Mouse (Mus musculus) forebrain, embryonic 14.5 days (tissue): ENCODE data around the gene Atp1b3. TPM values are rescaled to one million over a fixed set of nuclear protein-coding genes. Genes with fewer than 3 reads are reported as not detected.

Experiments
- ATAC-seq: fragments of 200-750 bp; cut with Nextera tagmentation; 2 replicates; pipeline ENCODE4 v1.8.0; 2017; ENCODE audit warnings: mild to moderate bottlenecking, moderate library complexity
- DNase-seq: peaks from one replicate; pipeline ENCODE4 v3.0.0-alpha.2; 2015; ENCODE audit warnings: low spot score
- H3K27ac ChIP-seq: fragments of 300-500 bp; sonication (generic); 2 replicates; pipeline ENCODE4 v1.5.1; 2014; ENCODE audit warnings: low read depth, mild to moderate bottlenecking, control low read depth, low read length, moderate library complexity
- H3K27me3 ChIP-seq: fragments of 300-500 bp; sonication (generic); replicated peaks from 2 replicates; pipeline ENCODE4 v1.6.1; 2014; ENCODE audit warnings: low read length, control low read depth, mixed read lengths; ENCODE audit not compliant: control insufficient read depth, insufficient read depth
- H3K36me3 ChIP-seq: fragments of 300-500 bp; sonication (generic); 2 replicates; pipeline ENCODE4 v1.6.1; 2014; ENCODE audit warnings: low read length, control low read depth; ENCODE audit not compliant: control insufficient read depth, insufficient read depth
- H3K4me1 ChIP-seq: fragments of 300-500 bp; sonication (generic); 2 replicates; pipeline ENCODE4 v1.6.1; 2014; ENCODE audit warnings: antibody characterized with exemption, low read length, control low read depth; ENCODE audit not compliant: control insufficient read depth, insufficient read depth
- H3K4me2 ChIP-seq: fragments of 300-500 bp; sonication (generic); 2 replicates; pipeline ENCODE4 v1.6.1; 2014; ENCODE audit warnings: mild to moderate bottlenecking, control low read depth, low read length
- H3K4me3 ChIP-seq: fragments of 300-500 bp; sonication (generic); 2 replicates; pipeline ENCODE4 v1.5.1; 2014; ENCODE audit warnings: low read depth, low read length, control low read depth
- H3K9ac ChIP-seq: fragments of 300-500 bp; sonication (generic); 2 replicates; pipeline ENCODE4 v1.6.1; 2014; ENCODE audit warnings: mild to moderate bottlenecking, low read length, control low read depth, moderate library complexity
- H3K9me3 ChIP-seq: fragments of 300-500 bp; sonication (generic); replicated peaks from 2 replicates; pipeline ENCODE4 v1.6.1; 2016; ENCODE audit warnings: low read length, control low read depth, mixed read lengths; ENCODE audit not compliant: control insufficient read depth
- WGBS: fragments of 180-500 bp; shearing (Covaris S2); extraction: QIAGEN DNeasy Blood & Tissue Kit; methylation state at CpG from one replicate; pipeline ENCODE4 v1.1.7; 2014; 5-methylcytosine and 5-hydroxymethylcytosine counted together
- polyA plus RNA-seq: library from polyadenylated mRNA; unstranded; fragments of >200 nt; fragmentation: Nextera tagmentation; extraction: Ambion mirVana; gene quantifications from 2 replicates; pipeline ENCODE4 v1.2.1, GENCODE M21; 2014

Gene Atp1b3
- polyA plus RNA-seq, 1 experiment from 2014 or later: 143 TPM

GRCm38 (mm10) chr9:96375819-96376218, 11.6 kb upstream of the Atp1b3 start:
- WGBS: 88% methylated on average over 3 of the region's 3 CpGs
- no peaks in the 10 kb centered on the region for H3K27me3 ChIP-seq
- no peaks in the 10 kb centered on the region for H3K4me1 ChIP-seq
- no peak overlapping the region for H3K4me2 ChIP-seq
- DNase-seq: no peak
- ATAC-seq: no peak
- H3K9ac ChIP-seq: no peak overlapping the region
- H3K9me3 ChIP-seq: no peaks in the 10 kb centered on the region
- no peaks in the 10 kb centered on the region for H3K36me3 ChIP-seq
- H3K27ac ChIP-seq: no peak overlapping the region
- no peak overlapping the region for H3K4me3 ChIP-seq

GRCm38 (mm10) chr9:96371075-96371474, 6.8 kb upstream of the Atp1b3 start:
- H3K27ac ChIP-seq: no peak overlapping the region
- H3K4me1 ChIP-seq: no peaks in the 10 kb centered on the region
- H3K9me3 ChIP-seq: no peaks in the 10 kb centered on the region
- WGBS: 93% methylated on average over 5 of the region's 5 CpGs
- no peak overlapping the region for H3K4me2 ChIP-seq
- H3K36me3 ChIP-seq: no peaks in the 10 kb centered on the region
- no peak overlapping the region for H3K9ac ChIP-seq
- no peak for ATAC-seq
- no peak overlapping the region for H3K4me3 ChIP-seq
- DNase-seq: no peak
- no peaks in the 10 kb centered on the region for H3K27me3 ChIP-seq

- Histone ChIP-seq H3K27ac (no peak overlapping the region), H3K36me3 (no peaks in the 10 kb centered on the region), H3K9ac (no peak overlapping the region), H3K4me3 (no peak overlapping the region), H3K27me3 (no peaks in the 10 kb centered on the region), H3K4me1 (no peaks in the 10 kb centered on the region), H3K9me3 (no peaks in the 10 kb centered on the region), H3K4me2 (no peak overlapping the region)
- no peak for DNase-seq
- ATAC-seq: no peak
- 60% methylated on average over 5 of the region's 5 CpGs for WGBS
Measured at GRCm38 (mm10) chr9:96369654-96370384, 5.6 kb upstream of the Atp1b3 start.

GRCm38 (mm10) chr9:96365271-96365872, 1.1 kb upstream of the Atp1b3 start:
- H3K36me3 ChIP-seq: no peaks in the 10 kb centered on the region
- no peak overlapping the region for H3K4me3 ChIP-seq
- no peak for ATAC-seq

GRCm38 (mm10) chr9:96363581-96364140, 581 bp downstream of the Atp1b3 start:
- Histone ChIP-seq H3K27me3 (no peaks in the 10 kb centered on the region), H3K4me2 (peak overlapping the region; percentile 66), H3K36me3 (peaks cover 4% of the 10 kb centered on the region; the same call in 1 of the 2 replicates), H3K27ac (peak overlapping the region; percentile 91), H3K9me3 (no peaks in the 10 kb centered on the region), H3K4me1 (peaks cover 18% of the 10 kb centered on the region), H3K9ac (peak overlapping the region; percentile 93), H3K4me3 (peak overlapping the region; percentile 78)
- peak; percentile 62 for DNase-seq
- peak; percentile 73 for ATAC-seq
- WGBS: 0% methylated on average over 56 of the region's 64 CpGs

More at GRCm38 (mm10) chr9:96365271-96365872, 1.1 kb upstream of the Atp1b3 start:
- DNase-seq: no peak
- no peaks in the 10 kb centered on the region for H3K27me3 ChIP-seq
- H3K27ac ChIP-seq: no peak overlapping the region
- peaks cover 18% of the 10 kb centered on the region for H3K4me1 ChIP-seq
- H3K9ac ChIP-seq: no peak overlapping the region
- 70% methylated on average over 6 of the region's 6 CpGs for WGBS
- no peaks in the 10 kb centered on the region for H3K9me3 ChIP-seq
- H3K4me2 ChIP-seq: no peak overlapping the region

- no peak for ATAC-seq
- Histone ChIP-seq H3K27ac (no peak overlapping the region), H3K27me3 (no peaks in the 10 kb centered on the region), H3K36me3 (peaks cover 4% of the 10 kb centered on the region; the same call in 1 of the 2 replicates), H3K4me1 (peaks cover 18% of the 10 kb centered on the region), H3K9me3 (no peaks in the 10 kb centered on the region), H3K4me2 (no peak overlapping the region), H3K9ac (no peak overlapping the region), H3K4me3 (no peak overlapping the region)
- no peak for DNase-seq
- 88% methylated on average over 3 of the region's 3 CpGs for WGBS
Measured at GRCm38 (mm10) chr9:96360056-96360455, 4.2 kb downstream of the Atp1b3 start.

- DNase-seq (no peak), ATAC-seq (no peak)
- no peak overlapping the region for H3K4me3 ChIP-seq
- no peaks in the 10 kb centered on the region for H3K4me1 ChIP-seq
- H3K4me2 ChIP-seq: no peak overlapping the region
- no peaks in the 10 kb centered on the region for H3K9me3 ChIP-seq
- H3K27me3 ChIP-seq: no peaks in the 10 kb centered on the region
- 75% methylated on average over 8 of the region's 8 CpGs for WGBS
- 0 out of 2 replicates have a peak, but pooled peaks cover 4% of the 10 kb centered on the region for H3K36me3 ChIP-seq
- no peak overlapping the region for H3K27ac ChIP-seq
- no peak overlapping the region for H3K9ac ChIP-seq
Measured at GRCm38 (mm10) chr9:96353799-96354198, 10.4 kb downstream of the Atp1b3 start.

- ATAC-seq: no peak
- WGBS: 82% methylated on average over 12 of the region's 12 CpGs
Measured at GRCm38 (mm10) chr9:96353121-96353769, 11.0 kb downstream of the Atp1b3 start.

More at GRCm38 (mm10) chr9:96353121-96353769, 11.0 kb downstream of the Atp1b3 start:
- no peak for DNase-seq
- Histone ChIP-seq H3K9ac (no peak overlapping the region), H3K4me2 (no peak overlapping the region), H3K4me1 (no peaks in the 10 kb centered on the region), H3K4me3 (no peak overlapping the region), H3K9me3 (no peaks in the 10 kb centered on the region), H3K36me3 (0 out of 2 replicates have a peak, but pooled peaks cover 4% of the 10 kb centered on the region), H3K27ac (no peak overlapping the region), H3K27me3 (no peaks in the 10 kb centered on the region)
